Mouse (Mus musculus) midbrain, embryonic 14.5 days (tissue): ENCODE results near the gene Hoxc9. TPM values are rescaled to one million over a fixed set of nuclear protein-coding genes. Genes with fewer than 3 reads are reported as not detected.

Experiments
- ATAC-seq: fragments of 200-750 bp; cut with Nextera tagmentation; 2 replicates; pipeline ENCODE4 v1.8.0; 2017; ENCODE audit warnings: moderate number of reproducible peaks, moderate library complexity; ENCODE audit not compliant: low FRiP score, low TSS enrichment
- DNase-seq: peaks from one replicate; pipeline ENCODE4 v3.0.0-alpha.2; 2015
- H3K27ac ChIP-seq: fragments of 300-500 bp; sonication (generic); replicated peaks from 2 replicates; pipeline ENCODE4 v1.5.1; 2014; ENCODE audit warnings: mild to moderate bottlenecking, low read depth, low read length, moderate library complexity
- H3K27me3 ChIP-seq: fragments of 300-500 bp; sonication (generic); 2 replicates; pipeline ENCODE4 v1.6.1; 2014; ENCODE audit warnings: low read length, control low read depth, mixed read lengths; ENCODE audit not compliant: control insufficient read depth, insufficient read depth
- H3K36me3 ChIP-seq: fragments of 300-500 bp; sonication (generic); 2 replicates; pipeline ENCODE4 v1.6.1; 2014; ENCODE audit warnings: low read length, control low read depth; ENCODE audit not compliant: control insufficient read depth, insufficient read depth
- H3K4me1 ChIP-seq: fragments of 300-500 bp; sonication (generic); 2 replicates; pipeline ENCODE4 v1.6.1; 2014; ENCODE audit warnings: mild to moderate bottlenecking, antibody characterized with exemption, low read length, control low read depth; ENCODE audit not compliant: control insufficient read depth, insufficient read depth
- H3K4me2 ChIP-seq: fragments of 300-500 bp; sonication (generic); 2 replicates; pipeline ENCODE4 v1.6.1; 2014; ENCODE audit warnings: mild to moderate bottlenecking, low read length, moderate library complexity
- H3K4me3 ChIP-seq: fragments of 300-500 bp; sonication (generic); replicated peaks from 2 replicates; pipeline ENCODE4 v1.5.1; 2014; ENCODE audit warnings: low read depth, low read length
- H3K9ac ChIP-seq: fragments of 300-500 bp; sonication (generic); replicated peaks from 2 replicates; pipeline ENCODE4 v1.6.1; 2014; ENCODE audit warnings: mild to moderate bottlenecking, low read length, moderate library complexity
- H3K9me3 ChIP-seq: fragments of 300-500 bp; sonication (generic); 2 replicates; pipeline ENCODE4 v1.6.1; 2016; ENCODE audit warnings: low read length, control low read depth, mixed read lengths; ENCODE audit not compliant: control insufficient read depth
- WGBS: fragments of 180-500 bp; shearing (Covaris S2); extraction: QIAGEN DNeasy Blood & Tissue Kit; methylation state at CpG from one replicate; pipeline ENCODE4 v1.1.7; 2014; 5-methylcytosine and 5-hydroxymethylcytosine counted together
- polyA plus RNA-seq: library from polyadenylated mRNA; unstranded; fragments of >200 nt; fragmentation: Nextera tagmentation; extraction: Ambion mirVana; gene quantifications from 2 replicates; pipeline ENCODE4 v1.2.1, GENCODE M21; 2014

The Hoxc9 gene
- polyA plus RNA-seq, 1 experiment from 2014 or later: not detected

DNA sequence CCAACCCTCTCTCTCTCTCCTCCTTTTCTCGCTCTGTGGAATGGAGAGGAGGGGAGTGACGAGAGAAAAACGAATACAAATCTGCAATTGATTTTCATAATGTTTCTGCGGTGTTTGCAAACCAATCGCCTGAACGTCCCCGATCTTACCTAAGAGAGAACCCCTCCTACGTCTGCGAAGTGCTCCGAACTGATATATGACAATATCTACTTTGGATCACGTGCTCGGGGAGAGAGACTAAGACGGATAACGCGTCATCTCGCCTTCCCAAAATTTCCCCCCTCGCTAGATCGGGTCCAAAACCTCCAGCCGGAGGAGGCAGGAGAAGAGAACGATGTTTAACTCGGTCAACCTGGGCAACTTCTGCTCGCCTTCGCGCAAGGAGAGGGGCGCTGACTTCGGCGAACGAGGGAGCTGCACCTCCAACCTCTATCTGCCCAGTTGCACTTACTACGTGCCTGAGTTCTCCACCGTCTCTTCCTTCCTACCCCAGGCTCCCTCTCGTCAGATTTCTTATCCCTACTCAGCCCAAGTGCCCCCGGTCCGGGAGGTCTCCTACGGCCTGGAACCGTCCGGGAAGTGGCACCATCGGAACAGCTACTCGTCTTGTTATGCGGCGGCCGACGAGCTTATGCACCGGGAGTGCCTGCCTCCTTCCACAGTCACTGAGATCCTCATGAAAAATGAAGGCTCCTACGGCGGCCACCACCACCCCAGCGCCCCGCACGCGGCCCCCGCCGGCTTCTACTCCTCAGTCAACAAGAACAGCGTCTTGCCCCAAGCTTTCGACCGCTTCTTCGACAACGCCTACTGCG lies 21.8 kb upstream of the Hoxc9 start, which contains the start of gene Hoxc11:
Gene Hoxc11, plus strand, starts transcription at position 236 of the 815 bp plus-strand sequence.
- DNase-seq (no peak), ATAC-seq (no peak)
- no peak within 1 kb of the TSS for H3K27ac ChIP-seq
- H3K4me2 ChIP-seq: no peak within 1 kb of the TSS
- H3K4me3 ChIP-seq: no peak within 1 kb of the TSS
- H3K9me3 ChIP-seq: no peaks in the 10 kb centered on the region
- WGBS: under 1% methylated on average over 57 of the region's 57 CpGs
- no peaks in the 10 kb centered on the region for H3K36me3 ChIP-seq
- no peaks in the 10 kb centered on the region for H3K4me1 ChIP-seq
- peaks cover 96% of the 10 kb centered on the region for H3K27me3 ChIP-seq
- H3K9ac ChIP-seq: no peak within 1 kb of the TSS

DNA sequence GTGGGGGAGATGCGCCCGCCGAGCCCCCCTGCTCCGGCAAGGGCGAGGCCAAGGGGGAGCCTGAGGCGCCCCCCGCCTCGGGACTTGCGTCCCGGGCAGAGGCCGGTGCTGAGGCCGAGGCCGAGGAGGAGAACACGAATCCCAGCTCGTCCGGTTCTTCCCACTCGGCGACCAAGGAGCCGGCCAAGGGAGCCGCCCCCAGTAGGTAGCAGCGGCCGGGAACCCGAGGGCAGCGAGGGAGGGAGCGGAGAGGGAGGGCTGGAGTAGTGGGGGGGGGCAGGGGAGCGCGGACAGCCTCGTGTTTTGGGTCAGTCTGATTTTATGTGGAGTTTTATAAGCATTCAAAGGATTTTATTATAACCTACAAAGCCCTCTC lies 21.2 kb upstream of the Hoxc9 start:
- Histone ChIP-seq H3K4me2 (no peak overlapping the region), H3K9me3 (no peaks in the 10 kb centered on the region), H3K4me1 (no peaks in the 10 kb centered on the region), H3K27ac (no peak overlapping the region), H3K36me3 (no peaks in the 10 kb centered on the region), H3K27me3 (peaks cover 96% of the 10 kb centered on the region), H3K4me3 (no peak overlapping the region), H3K9ac (no peak overlapping the region)
- DNase-seq: no peak
- ATAC-seq: no peak
- WGBS: 1% methylated on average over 28 of the region's 28 CpGs

DNA sequence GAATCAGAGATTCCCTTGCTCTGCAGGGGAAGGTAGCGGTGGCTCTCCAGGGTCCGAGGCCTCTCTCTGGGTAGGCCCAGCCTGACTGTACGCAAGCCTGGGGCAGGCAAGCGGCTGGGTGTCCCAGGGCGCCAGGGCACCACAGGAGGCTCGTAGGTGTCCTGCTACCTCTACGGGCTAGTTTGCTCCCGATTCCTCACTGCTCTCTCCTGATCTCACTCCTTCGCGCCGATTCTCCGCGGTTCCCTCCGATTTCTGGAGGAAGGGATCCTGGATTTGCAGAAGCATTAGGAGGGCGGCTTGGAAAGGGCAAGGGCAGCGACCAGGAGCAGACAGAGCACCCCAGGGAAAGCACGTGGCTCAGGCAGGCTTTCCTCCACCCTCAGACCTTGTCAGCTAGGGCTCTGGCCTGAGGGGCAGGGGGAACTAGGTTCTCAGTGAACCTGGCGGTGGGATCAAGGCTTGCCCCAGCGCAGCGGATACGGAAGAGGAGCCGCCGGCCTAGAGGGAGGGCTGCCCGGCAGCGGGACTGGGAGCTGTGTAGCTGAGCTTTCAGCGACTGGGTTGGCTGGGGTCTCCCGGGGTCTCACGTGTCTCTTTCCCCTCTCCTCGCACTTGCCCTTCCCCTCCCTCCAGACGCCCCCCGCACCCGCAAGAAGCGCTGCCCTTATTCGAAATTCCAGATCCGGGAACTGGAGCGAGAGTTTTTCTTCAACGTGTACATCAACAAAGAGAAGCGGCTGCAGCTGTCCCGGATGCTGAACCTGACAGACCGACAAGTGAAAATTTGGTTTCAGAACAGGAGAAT lies 20.2 kb upstream of the Hoxc9 start:
- no peaks in the 10 kb centered on the region for H3K36me3 ChIP-seq

DNA sequence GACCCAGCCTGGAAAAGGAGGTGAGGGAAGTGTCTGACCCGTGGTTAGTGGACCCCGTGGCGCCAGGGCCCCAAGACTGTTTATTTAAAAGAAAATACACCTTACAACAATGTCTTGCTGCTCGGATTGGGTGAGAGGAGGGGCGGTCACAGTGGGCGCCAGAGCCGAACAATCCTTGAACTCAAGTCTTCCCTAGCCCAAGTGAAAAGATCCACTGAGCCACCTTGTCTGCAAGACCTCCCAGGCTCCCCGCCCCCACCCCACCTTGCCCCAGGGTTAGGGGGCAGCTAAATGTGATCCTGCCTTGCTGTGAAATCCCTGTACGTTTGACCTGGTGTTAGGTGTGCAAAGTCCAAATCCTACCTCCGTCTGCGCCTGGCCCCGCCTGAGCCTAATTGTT lies 19.3 kb upstream of the Hoxc9 start:
- H3K4me2 ChIP-seq: no peak overlapping the region
- under 1% methylated on average over 12 of the region's 12 CpGs for WGBS

More for the DNA sequence above, 20.2 kb upstream of the Hoxc9 start:
- H3K4me1 ChIP-seq: no peaks in the 10 kb centered on the region
- H3K4me3 ChIP-seq: no peak overlapping the region
- no peak overlapping the region for H3K4me2 ChIP-seq
- no peaks in the 10 kb centered on the region for H3K9me3 ChIP-seq
- DNase-seq: no peak
- H3K27me3 ChIP-seq: peaks cover 97% of the 10 kb centered on the region
- H3K9ac ChIP-seq: no peak overlapping the region
- WGBS: under 1% methylated on average over 40 of the region's 40 CpGs
- no peak for ATAC-seq
- no peak overlapping the region for H3K27ac ChIP-seq

DNA sequence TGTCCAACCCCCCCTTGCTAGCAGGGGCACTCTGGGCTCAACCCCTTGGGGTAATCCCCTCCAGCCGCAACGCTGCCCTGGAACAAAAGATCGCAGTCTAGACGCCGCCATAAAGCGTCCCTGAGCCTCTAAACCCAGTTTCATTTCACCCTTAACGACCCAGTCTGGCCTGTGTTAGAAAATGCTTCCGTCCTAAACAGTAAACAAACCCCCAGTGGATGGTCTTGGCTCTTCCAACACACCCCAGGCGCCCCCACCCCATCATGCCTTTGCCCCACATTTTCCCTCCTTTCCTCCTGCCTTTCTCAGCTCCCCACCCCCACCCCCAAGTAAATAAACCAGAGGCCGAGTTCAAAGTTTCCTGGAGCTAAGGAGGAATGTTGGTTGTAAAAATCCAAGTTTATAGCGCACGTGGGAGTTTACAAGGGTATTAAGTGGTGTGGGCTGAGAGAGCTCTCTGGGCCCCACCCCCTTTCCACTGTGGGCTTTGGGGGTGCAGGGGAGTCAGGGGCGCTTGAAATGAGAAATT lies 16.5 kb upstream of the Hoxc9 start:
- no peaks in the 10 kb centered on the region for H3K36me3 ChIP-seq
- DNase-seq: no peak
- no peak overlapping the region for H3K4me2 ChIP-seq
- H3K4me1 ChIP-seq: no peaks in the 10 kb centered on the region
- peaks cover 96% of the 10 kb centered on the region for H3K27me3 ChIP-seq
- H3K9ac ChIP-seq: no peak overlapping the region
- H3K4me3 ChIP-seq: no peak overlapping the region
- no peaks in the 10 kb centered on the region for H3K9me3 ChIP-seq
- no peak for ATAC-seq
- WGBS: 1% methylated on average over 13 of the region's 13 CpGs
- no peak overlapping the region for H3K27ac ChIP-seq

More for the DNA sequence above, 19.3 kb upstream of the Hoxc9 start:
- Histone ChIP-seq H3K27ac (no peak overlapping the region), H3K9ac (no peak overlapping the region), H3K36me3 (no peaks in the 10 kb centered on the region), H3K9me3 (no peaks in the 10 kb centered on the region), H3K27me3 (peaks cover 97% of the 10 kb centered on the region), H3K4me1 (no peaks in the 10 kb centered on the region), H3K4me3 (no peak overlapping the region)
- DNase-seq: no peak
- no peak for ATAC-seq

DNA sequence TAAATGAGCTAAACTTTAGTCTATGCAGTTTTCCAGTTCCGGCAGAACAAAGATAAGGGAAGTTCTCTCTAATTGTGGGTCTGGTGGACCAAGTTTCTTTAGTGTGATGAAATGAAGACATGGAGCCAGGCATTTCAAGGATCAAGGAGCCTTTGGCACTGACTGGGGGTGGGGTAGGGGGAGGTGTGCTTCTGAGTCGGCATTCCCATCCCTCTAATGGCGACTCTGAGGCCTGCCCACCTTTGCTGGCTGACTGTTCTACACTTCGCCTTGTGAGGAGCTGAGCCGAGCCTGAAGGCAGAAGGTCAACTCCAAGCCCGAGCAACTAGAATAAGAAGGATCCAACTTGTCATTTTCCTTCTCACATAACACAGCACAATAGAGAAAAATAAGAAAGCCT lies 14.5 kb upstream of the Hoxc9 start:
- H3K9ac ChIP-seq: no peak overlapping the region
- WGBS: 6% methylated on average over 6 of the region's 6 CpGs
- peaks cover 96% of the 10 kb centered on the region for H3K27me3 ChIP-seq
- no peaks in the 10 kb centered on the region for H3K4me1 ChIP-seq
- no peak overlapping the region for H3K27ac ChIP-seq
- no peak for DNase-seq
- no peak overlapping the region for H3K4me2 ChIP-seq
- H3K36me3 ChIP-seq: no peaks in the 10 kb centered on the region
- no peaks in the 10 kb centered on the region for H3K9me3 ChIP-seq
- ATAC-seq: no peak
- no peak overlapping the region for H3K4me3 ChIP-seq

DNA sequence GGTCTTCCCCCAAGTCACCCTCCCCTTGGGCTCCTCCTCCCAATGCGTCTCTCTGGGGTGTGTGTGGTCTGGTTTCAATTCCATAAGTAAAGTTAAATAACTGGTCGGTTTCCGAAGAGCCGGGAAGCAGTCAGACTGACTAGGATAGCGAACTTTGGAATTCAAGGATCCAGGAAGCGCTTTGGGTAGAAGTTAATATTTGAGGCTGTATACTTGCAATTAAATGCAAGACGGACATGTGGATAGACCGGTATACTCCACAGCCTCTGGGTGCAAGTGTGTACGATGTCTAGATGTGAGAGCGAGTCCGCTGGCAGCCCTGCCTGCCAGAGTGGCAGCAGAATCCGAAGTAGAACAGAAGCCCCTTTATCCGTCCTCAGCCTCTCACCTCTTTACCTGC lies 13.7 kb upstream of the Hoxc9 start:
- DNase-seq (no peak), ATAC-seq (no peak)
- no peak overlapping the region for H3K27ac ChIP-seq
- H3K27me3 ChIP-seq: peaks cover 96% of the 10 kb centered on the region
- no peak overlapping the region for H3K4me3 ChIP-seq
- H3K4me1 ChIP-seq: no peaks in the 10 kb centered on the region
- no peak overlapping the region for H3K9ac ChIP-seq
- no peaks in the 10 kb centered on the region for H3K9me3 ChIP-seq
- no peaks in the 10 kb centered on the region for H3K36me3 ChIP-seq
- H3K4me2 ChIP-seq: no peak overlapping the region
- 3% methylated on average over 13 of the region's 13 CpGs for WGBS

DNA sequence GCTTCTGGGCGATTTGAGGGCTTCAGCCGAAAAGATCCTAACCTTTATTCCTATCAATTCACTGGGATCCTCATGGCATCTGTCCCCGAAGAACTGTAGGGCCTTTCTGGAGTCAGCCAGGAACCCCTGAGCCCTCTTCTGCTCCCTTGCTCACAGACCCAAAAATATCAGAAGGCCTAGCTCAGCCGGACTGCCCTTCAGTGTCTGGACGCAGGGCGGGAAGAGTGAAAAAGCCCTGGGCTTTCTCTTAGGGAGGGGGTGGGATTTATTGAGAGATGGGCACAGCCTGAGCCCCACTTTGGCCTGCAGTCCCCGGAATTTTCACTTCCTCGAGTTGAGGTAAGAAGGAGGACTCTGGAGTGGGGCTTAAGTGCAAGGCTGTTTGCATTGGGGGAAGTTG lies 13.0 kb upstream of the Hoxc9 start:
- H3K27ac ChIP-seq: no peak overlapping the region
- H3K4me1 ChIP-seq: no peaks in the 10 kb centered on the region
- H3K9me3 ChIP-seq: no peaks in the 10 kb centered on the region
- H3K36me3 ChIP-seq: no peaks in the 10 kb centered on the region
- DNase-seq (no peak), ATAC-seq (no peak)
- peaks cover 95% of the 10 kb centered on the region for H3K27me3 ChIP-seq
- WGBS: 2% methylated on average over 8 of the region's 8 CpGs
- H3K9ac ChIP-seq: no peak overlapping the region
- no peak overlapping the region for H3K4me2 ChIP-seq
- no peak overlapping the region for H3K4me3 ChIP-seq
